Mouse (Mus musculus): ENCODE results near the gene Opalin. TPM values are rescaled to one million over a fixed set of nuclear protein-coding genes. Genes with fewer than 3 reads are reported as not detected.
A peak's percentile ranks its signal among the peaks of the same experiment; 100 is the strongest.

Gene Opalin
- polyA plus RNA-seq, 1 experiment = not detected

DNA sequence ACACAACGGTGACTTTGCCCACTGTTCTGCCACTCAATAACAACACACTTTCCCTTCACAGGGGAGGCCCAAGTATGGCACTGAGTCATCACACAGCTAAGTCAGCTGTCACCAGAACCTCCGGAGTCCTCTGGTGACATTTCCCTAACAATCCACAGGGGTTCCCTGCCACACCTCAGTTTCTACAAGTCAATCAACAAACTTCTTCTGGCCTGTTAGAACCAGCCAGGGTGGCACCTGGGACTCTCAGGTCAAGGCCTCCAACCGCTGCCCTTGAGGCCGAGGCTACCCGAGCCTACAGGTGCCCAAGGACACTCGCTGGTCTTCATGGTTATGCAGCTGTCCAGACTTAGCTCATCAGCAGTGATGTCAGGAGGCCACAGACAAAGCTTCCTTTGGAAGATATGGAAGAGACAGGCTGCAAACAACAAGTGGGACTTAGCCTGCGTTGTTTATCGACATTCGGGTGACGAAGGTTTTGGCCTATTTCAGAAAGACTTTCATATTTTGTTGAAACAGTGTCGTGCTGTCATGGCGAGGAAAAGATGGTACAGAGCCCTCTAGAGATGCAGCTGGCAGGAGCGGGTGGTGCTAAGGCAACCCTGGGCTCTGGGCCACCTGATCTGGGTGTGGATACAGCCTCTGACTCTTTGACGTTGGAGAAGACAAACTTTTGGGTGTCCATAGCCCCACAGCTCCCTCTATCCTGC is 3.0 kb downstream of the Opalin start:
- Histone ChIP-seq H3K4me3 (ENCODE audit: insufficient read depth, poor library complexity, severe bottlenecking) (no peak overlapping the region), H3K27me3 (ENCODE audit: control insufficient read depth, insufficient read depth, insufficient read length) (peaks cover 41% of the 10 kb centered on the region)
- TF ChIP-seq MYOD1 (IDR thresholded peaks at IDR 0.05; ENCODE audit: control insufficient read depth, insufficient read length, low read depth) (no peak), FOSL1 (IDR thresholded peaks at IDR 0.05; ENCODE audit: insufficient read depth, low read length, poor library complexity, severe bottlenecking) (no peak), MAX (IDR thresholded peaks at IDR 0.05) (no peak), CEBPB (IDR thresholded peaks at IDR 0.05; ENCODE audit: low read depth) (no peak), USF1 (IDR thresholded peaks at IDR 0.05; ENCODE audit: low read depth) (no peak), CTCF (IDR thresholded peaks at IDR 0.05; ENCODE audit: control insufficient read depth, insufficient read depth, insufficient read length) (no peak), MYOG (IDR thresholded peaks at IDR 0.05; ENCODE audit: control insufficient read depth, extremely low read depth, insufficient read length) (no peak)

DNA sequence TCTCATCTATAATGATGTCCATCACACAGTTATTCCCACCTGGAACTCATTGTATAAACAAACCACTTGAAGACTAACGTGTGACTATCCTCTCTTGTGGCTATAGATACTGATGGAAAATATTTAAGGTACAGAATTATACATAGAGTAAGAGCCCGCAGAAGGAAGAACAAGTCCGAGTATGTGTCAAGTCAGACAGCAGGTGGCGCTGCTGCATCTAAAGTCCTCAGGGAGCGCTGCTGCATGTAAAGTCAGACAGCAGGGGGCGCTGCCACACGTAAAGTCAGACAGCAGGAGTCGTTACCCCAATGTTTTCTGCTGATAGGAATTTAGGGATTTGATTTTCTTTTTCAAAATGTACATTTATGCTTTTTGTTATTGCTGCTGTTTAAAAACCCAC is 5.4 kb downstream of the Opalin start:
- H3K4me3 ChIP-seq (ENCODE audit: insufficient read depth, poor library complexity, severe bottlenecking) = no peak overlapping the region
- H3ac ChIP-seq (ENCODE audit: control insufficient read depth, insufficient read length, low read depth) = no peak overlapping the region
- H3K79me2 ChIP-seq (ENCODE audit: control insufficient read depth, insufficient read depth) = no peaks in the 10 kb centered on the region
- H3K27me3 ChIP-seq (ENCODE audit: control insufficient read depth, insufficient read depth, insufficient read length) = peaks cover 44% of the 10 kb centered on the region
- peak; percentile 97 for TF ChIP-seq CTCF (IDR thresholded peaks at IDR 0.05; ENCODE audit: control insufficient read depth, insufficient read depth, insufficient read length)
- TF ChIP-seq USF1 (IDR thresholded peaks at IDR 0.05; ENCODE audit: low read depth) = no peak
- no peaks in the 10 kb centered on the region for H3K79me3 ChIP-seq (ENCODE audit: low read depth)
- H3K36me3 ChIP-seq (ENCODE audit: control insufficient read depth, insufficient read depth) = no peaks in the 10 kb centered on the region

More for the DNA sequence above, 3.0 kb downstream of the Opalin start:
- Histone ChIP-seq H3K36me3 (ENCODE audit: control insufficient read depth, insufficient read depth) (no peaks in the 10 kb centered on the region), H3ac (ENCODE audit: control insufficient read depth, insufficient read length, low read depth) (no peak overlapping the region), H3K79me2 (ENCODE audit: control insufficient read depth, insufficient read depth) (no peaks in the 10 kb centered on the region), H3K79me3 (ENCODE audit: low read depth) (no peaks in the 10 kb centered on the region)

DNA sequence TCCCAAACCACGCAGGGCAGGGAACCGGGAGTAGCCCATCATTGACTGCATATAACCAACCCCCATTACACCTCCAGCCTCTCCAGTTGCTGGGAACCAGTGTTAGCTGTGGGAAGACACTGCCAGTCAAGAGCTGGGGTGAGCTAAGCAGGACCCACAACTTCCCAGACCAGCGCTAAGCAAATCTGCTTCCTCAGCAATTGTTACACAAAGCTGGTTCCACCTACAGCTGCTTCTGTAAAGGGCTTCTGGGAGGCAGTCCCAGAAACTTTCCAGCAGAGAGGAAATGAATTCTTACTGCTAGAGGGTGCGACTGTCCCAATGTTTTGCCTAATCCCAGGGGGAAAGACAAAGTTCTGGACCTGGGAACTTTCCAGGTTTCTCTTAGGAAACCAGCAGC is 22.2 kb downstream of the Opalin start:
- no peak overlapping the region for H3ac ChIP-seq (ENCODE audit: control insufficient read depth, insufficient read length, low read depth)
- no peaks in the 10 kb centered on the region for H3K36me3 ChIP-seq (ENCODE audit: control insufficient read depth, insufficient read depth)
- H3K79me3 ChIP-seq (ENCODE audit: low read depth) = no peaks in the 10 kb centered on the region
- TF ChIP-seq CEBPB (IDR thresholded peaks at IDR 0.05; ENCODE audit: low read depth) = no peak
- no peaks in the 10 kb centered on the region for H3K79me2 ChIP-seq (ENCODE audit: control insufficient read depth, insufficient read depth)
- H3K27me3 ChIP-seq (ENCODE audit: control insufficient read depth, insufficient read depth, insufficient read length) = peaks cover 7% of the 10 kb centered on the region
- H3K4me3 ChIP-seq (ENCODE audit: insufficient read depth, poor library complexity, severe bottlenecking) = no peak overlapping the region

GRCm38 (mm10) chr19:41053530-41053929 is 23.4 kb downstream of the Opalin start:
- H3K4me3 ChIP-seq (ENCODE audit: insufficient read depth, poor library complexity, severe bottlenecking) = no peak overlapping the region
- H3K79me2 ChIP-seq (ENCODE audit: control insufficient read depth, insufficient read depth) = no peaks in the 10 kb centered on the region
- no peak overlapping the region for H3ac ChIP-seq (ENCODE audit: control insufficient read depth, insufficient read length, low read depth)
- no peaks in the 10 kb centered on the region for H3K79me3 ChIP-seq (ENCODE audit: low read depth)
- TF ChIP-seq USF1 (IDR thresholded peaks at IDR 0.05; ENCODE audit: low read depth) (no peak), MAX (IDR thresholded peaks at IDR 0.05) (no peak), FOSL1 (IDR thresholded peaks at IDR 0.05; ENCODE audit: insufficient read depth, low read length, poor library complexity, severe bottlenecking) (no peak), MYOG (IDR thresholded peaks at IDR 0.05; ENCODE audit: control insufficient read depth, extremely low read depth, insufficient read length) (no peak), MYOD1 (IDR thresholded peaks at IDR 0.05; ENCODE audit: control insufficient read depth, insufficient read length, low read depth) (no peak), CTCF (IDR thresholded peaks at IDR 0.05; ENCODE audit: control insufficient read depth, insufficient read depth, insufficient read length) (no peak), CEBPB (IDR thresholded peaks at IDR 0.05; ENCODE audit: low read depth) (no peak)
- peaks cover 5% of the 10 kb centered on the region for H3K27me3 ChIP-seq (ENCODE audit: control insufficient read depth, insufficient read depth, insufficient read length)
- H3K36me3 ChIP-seq (ENCODE audit: control insufficient read depth, insufficient read depth) = no peaks in the 10 kb centered on the region

- Histone ChIP-seq H3K79me2 (ENCODE audit: control insufficient read depth, insufficient read depth) (no peaks in the 10 kb centered on the region), H3K4me3 (ENCODE audit: insufficient read depth, poor library complexity, severe bottlenecking) (no peak overlapping the region), H3K27me3 (ENCODE audit: control insufficient read depth, insufficient read depth, insufficient read length) (peaks cover 5% of the 10 kb centered on the region), H3K36me3 (ENCODE audit: control insufficient read depth, insufficient read depth) (no peaks in the 10 kb centered on the region), H3K79me3 (ENCODE audit: low read depth) (no peaks in the 10 kb centered on the region), H3ac (ENCODE audit: control insufficient read depth, insufficient read length, low read depth) (no peak overlapping the region)
- no peak for TF ChIP-seq CTCF (IDR thresholded peaks at IDR 0.05; ENCODE audit: control insufficient read depth, insufficient read depth, insufficient read length)
- TF ChIP-seq MAX (IDR thresholded peaks at IDR 0.05) = no peak
- no peak for TF ChIP-seq MYOD1 (IDR thresholded peaks at IDR 0.05; ENCODE audit: control insufficient read depth, insufficient read length, low read depth)
- no peak for TF ChIP-seq MYOG (IDR thresholded peaks at IDR 0.05; ENCODE audit: control insufficient read depth, extremely low read depth, insufficient read length)
- TF ChIP-seq USF1 (IDR thresholded peaks at IDR 0.05; ENCODE audit: low read depth) = no peak
- no peak for TF ChIP-seq FOSL1 (IDR thresholded peaks at IDR 0.05; ENCODE audit: insufficient read depth, low read length, poor library complexity, severe bottlenecking)
- no peak for TF ChIP-seq CEBPB (IDR thresholded peaks at IDR 0.05; ENCODE audit: low read depth)
Measured at GRCm38 (mm10) chr19:41052247-41052646, 24.7 kb downstream of the Opalin start.

- Histone ChIP-seq H3K27me3 (ENCODE audit: control insufficient read depth, insufficient read depth, insufficient read length) (peaks cover 5% of the 10 kb centered on the region), H3K79me2 (ENCODE audit: control insufficient read depth, insufficient read depth) (no peaks in the 10 kb centered on the region), H3K36me3 (ENCODE audit: control insufficient read depth, insufficient read depth) (no peaks in the 10 kb centered on the region), H3ac (ENCODE audit: control insufficient read depth, insufficient read length, low read depth) (no peak overlapping the region), H3K4me3 (ENCODE audit: insufficient read depth, poor library complexity, severe bottlenecking) (no peak overlapping the region), H3K79me3 (ENCODE audit: low read depth) (no peaks in the 10 kb centered on the region)
- TF ChIP-seq MYOD1 (IDR thresholded peaks at IDR 0.05; ENCODE audit: control insufficient read depth, insufficient read length, low read depth) = no peak
- TF ChIP-seq FOSL1 (IDR thresholded peaks at IDR 0.05; ENCODE audit: insufficient read depth, low read length, poor library complexity, severe bottlenecking) = no peak
- TF ChIP-seq MAX (IDR thresholded peaks at IDR 0.05) = no peak
- TF ChIP-seq MYOG (IDR thresholded peaks at IDR 0.05; ENCODE audit: control insufficient read depth, extremely low read depth, insufficient read length) = no peak
- no peak for TF ChIP-seq CEBPB (IDR thresholded peaks at IDR 0.05; ENCODE audit: low read depth)
- no peak for TF ChIP-seq CTCF (IDR thresholded peaks at IDR 0.05; ENCODE audit: control insufficient read depth, insufficient read depth, insufficient read length)
- no peak for TF ChIP-seq USF1 (IDR thresholded peaks at IDR 0.05; ENCODE audit: low read depth)
Measured at GRCm38 (mm10) chr19:41051714-41052113, 25.2 kb downstream of the Opalin start.
